Mouse (Mus musculus): ENCODE data around the gene Ap3m1.
"Not testable (repeated sequence)": the region's sequence is repeated elsewhere in the genome, so short reads cannot be mapped to it uniquely, and the experiment has no call there.

The Ap3m1 gene

DNA sequence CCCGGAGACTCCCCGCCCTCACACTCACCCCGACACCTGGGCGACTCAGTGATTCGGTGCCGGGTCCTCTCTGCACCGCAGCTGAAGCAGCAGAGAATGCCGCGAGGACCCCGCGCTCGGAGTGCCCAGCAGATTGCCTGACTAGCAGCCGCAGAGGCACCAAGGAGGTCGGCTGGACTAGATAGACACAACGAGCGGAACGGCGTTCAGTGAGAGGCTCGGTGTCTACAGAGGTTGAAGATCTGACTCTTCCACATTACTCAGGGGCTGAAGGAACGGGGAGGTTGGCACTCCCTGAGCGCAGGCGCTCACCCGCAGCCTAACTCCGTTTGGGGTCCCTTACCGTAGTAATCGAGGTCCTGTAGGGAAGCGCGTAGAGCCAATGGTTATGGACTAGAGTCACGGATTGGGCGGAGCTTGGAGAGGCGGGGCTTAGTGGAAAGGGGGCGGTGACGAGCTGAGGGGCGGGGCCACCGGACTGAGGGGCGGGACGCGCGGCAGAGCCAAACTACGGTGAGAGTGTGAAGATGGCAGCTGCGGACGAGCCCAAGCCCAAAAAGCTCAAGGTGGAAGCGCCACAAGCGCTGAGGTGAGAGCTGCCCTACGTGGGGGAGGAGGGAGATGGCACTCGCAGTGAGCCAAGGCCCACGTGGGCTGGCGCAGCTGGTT lies at the start of gene Ap3m1, which contains the start of gene Adk:
Ap3m1 (minus strand) TSS at position 397 of the 669 bp plus-strand sequence.
Adk (plus strand) TSS at position 463 of the 669 bp plus-strand sequence.
- peak; percentile 96 for DNase-seq (ENCODE audit: low read depth, low spot score)

DNA sequence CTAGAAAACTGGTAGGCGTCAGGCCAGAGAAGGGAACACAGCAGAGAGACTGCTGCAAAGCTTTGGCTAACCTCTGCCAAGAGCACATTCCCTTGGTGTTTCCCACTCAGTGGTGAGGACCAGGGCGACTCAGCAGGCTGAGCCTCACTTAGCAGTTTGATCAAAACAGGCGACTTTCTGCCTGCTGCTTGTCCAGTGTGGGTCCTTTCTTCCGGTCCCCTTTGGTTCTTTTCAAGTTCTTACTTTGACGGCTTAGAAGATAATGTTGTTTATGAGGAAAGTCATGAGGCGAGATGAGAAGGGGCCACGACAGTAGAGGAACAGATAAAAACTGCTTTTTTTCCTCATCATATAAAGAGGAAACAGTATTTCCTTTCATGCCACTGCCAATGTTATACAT lies 49.3 kb upstream of the Ap3m1 start:
- DNase-seq (ENCODE audit: low read depth, low spot score) = no peak

DNA sequence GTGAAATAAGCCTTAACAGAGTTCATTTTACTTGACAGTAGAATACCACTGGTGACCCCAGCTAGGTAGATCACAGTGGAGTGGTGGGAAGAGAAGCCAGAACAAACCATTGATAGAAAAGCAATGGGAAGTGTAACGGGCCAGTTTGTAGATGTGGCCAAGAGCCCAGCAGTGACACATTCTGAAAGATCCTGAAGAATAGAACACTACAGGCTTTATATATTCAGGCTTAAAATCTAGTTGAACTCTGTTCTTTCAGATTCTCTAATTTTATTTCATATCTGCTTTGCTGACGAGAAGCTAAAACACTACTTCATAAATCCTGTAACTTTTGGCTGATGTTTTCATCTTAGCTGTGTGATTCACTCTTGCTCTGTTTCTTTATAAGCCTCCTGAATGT lies 48.6 kb upstream of the Ap3m1 start:
- no peak for DNase-seq (ENCODE audit: low read depth, low spot score)

DNA sequence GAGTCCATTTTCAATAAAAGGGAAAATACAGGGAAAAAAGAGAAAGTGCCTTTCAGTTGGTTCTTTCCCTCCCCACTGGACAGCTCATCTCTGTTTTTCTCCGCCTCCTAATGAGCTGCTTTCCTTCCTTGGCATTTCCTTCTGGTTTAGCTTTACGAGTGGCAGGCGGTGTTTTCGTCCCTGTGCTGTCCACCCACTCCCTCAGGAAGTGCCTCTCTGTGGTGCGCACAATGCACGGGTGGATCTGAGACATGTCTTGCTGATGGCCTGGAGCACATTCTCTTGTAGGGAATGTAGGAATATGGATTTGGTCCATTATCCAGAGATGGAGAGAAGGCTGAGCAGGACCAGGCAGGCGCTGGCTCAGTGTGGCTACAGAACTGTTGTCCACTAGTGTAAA lies 47.1 kb upstream of the Ap3m1 start:
- no peak for DNase-seq (ENCODE audit: low read depth, low spot score)

DNA sequence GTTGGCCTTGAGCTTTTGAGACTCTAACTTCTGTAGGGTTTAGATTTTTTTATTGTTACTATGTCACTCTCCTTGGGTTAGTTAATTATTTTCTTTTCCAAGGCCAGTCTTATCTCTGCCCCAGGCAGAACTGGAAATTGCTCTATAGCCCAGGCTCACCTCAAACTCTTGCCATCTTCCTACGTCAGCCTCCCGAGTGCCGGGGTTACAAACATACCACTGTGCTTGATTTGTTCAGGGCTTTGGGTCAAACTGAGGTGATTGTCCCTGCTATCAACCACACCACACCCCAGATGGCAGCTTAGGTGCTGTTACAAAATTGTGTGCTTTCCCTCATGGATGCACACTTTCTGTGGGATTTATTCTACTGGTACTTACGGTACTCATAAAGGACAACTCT lies 44.4 kb upstream of the Ap3m1 start:
- DNase-seq (ENCODE audit: low read depth, low spot score) = no peak

DNA sequence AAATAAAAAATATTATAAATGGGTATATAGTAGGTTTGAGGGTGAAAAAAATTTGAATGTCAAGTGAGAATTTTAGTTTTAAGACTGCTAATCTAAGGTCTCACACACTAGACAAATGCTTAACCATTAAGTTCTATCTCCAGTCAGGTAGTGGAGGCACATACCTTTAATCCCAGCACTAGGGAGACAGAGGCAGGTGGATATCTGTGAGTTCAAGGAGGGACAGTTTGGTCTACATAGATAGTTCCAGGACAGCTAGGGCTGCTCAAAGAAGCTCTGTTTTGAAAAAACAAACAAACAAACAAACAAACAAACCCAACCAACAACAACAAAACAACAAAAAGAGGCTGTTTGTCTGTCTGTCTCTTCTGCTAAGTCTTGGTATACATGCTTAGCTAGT lies 44.0 kb upstream of the Ap3m1 start:
- DNase-seq (ENCODE audit: low read depth, low spot score) = no peak

DNA sequence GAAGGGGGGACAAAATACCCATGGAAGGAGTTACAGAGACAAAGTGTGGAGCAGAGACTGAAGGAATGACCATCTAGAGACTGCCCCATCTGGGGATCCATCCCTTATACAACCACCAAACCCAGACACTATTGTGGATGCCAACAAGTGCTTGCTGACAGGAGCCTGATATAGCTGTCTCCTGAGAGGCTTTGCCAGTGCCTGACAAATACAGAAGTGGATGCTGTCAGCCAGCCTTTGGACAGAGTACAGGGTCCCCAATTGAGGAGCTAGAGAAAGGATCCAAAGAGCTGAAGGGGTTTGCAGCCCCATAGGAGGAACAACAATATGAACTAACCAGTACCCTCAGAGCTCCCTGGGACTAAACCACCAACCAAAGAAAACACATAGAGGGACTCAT lies 41.9 kb upstream of the Ap3m1 start:
- not testable (repeated sequence) for DNase-seq (ENCODE audit: low read depth, low spot score)

DNA sequence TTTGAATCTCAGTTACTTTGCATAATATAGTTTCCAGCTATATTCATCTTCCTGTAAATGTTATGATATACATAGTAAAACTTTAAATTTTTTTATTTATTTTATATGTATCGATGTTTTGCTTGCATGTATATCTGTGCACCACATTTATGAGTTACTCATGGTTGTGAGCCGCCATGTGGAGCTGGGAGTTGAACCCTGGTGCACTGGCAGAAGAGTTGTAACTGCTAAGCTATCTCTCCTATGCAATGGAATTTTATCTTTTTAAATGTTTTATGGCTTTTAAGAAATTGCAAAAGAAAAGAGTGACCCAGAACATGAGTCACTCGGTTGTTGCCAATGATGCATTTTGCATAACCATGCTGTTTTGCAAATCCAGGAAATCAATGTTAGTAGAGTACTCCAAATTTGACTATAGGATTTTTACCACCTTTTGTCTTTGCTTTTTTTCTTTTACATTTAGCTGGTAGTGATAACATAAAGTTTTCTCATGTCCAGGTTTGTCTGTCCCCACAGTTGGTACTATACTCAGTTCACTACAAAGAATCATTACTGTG lies 38.7 kb upstream of the Ap3m1 start:
- no peak for DNase-seq (ENCODE audit: low read depth, low spot score)

DNA sequence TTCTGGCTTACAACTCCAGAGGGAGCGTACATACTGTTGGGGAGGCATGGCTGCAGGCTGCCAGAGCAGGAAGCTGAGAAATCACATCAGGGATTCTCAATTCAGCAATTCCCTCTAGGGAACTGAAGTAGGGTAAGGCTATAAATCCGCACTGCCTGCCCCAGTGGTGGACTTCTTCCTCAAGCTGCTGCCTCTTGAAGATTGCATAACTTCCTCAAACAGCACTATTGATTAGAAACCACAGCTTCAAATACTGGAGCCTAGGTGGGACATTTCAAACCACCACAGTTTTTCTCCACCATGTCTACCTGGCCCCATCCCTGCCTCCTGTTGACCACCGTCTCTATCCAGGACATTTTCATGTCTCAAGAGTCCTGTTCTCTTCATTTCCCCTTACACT lies 38.1 kb upstream of the Ap3m1 start:
- DNase-seq (ENCODE audit: low read depth, low spot score) = no peak

DNA sequence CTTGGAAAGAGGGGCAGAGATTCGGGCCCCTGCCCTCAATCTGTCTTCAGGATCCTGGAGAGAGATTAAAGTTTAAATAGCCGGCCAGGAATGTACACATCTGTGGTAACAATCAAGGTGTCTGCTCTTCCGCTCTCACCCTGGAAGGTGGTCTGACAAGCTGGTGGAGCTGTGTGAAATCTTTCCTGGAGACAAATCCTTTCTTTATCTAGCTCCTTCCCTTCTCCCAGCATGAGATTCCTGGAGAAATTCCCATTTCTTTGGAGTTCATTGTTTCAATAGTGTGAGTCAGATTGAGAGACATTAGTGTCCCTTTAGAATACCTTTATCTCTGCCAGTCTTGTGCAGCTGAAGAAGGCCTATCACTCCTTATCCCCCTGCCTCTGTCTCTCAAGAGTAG lies 36.4 kb upstream of the Ap3m1 start:
- peak; percentile 83 for DNase-seq (ENCODE audit: low read depth, low spot score)

DNA sequence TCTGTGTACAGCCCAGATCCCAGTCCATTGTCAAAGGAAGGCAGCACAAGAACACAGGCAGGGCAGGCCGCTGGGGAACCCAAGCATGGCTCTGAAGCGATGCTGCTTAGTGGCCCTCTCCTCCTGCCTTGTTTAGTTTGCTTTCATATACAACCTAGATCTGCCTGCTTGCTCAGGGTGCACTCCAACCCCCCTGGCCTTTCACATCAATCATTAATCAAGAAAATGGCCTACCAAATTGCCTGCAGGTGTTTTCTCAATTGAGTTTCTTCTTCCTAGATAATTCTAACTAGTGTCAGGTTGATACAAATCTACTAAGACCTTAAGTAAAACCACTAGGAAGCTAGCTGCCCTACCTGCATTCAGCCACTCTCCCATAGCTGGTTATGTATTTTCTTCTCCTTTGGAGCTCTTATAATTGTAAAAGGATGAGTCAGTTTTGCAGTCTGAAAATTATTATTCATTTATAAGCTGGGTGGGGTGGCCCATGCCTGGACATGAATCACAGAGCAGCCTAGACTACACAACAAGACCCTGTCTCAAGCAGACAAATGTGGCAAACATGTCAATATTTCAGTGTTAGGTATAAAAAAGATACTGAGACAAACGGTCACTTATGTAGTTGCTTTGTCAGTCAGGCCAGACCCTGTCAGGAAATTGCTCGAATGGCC lies 35.2 kb upstream of the Ap3m1 start:
- DNase-seq (ENCODE audit: low read depth, low spot score) = no peak

DNA sequence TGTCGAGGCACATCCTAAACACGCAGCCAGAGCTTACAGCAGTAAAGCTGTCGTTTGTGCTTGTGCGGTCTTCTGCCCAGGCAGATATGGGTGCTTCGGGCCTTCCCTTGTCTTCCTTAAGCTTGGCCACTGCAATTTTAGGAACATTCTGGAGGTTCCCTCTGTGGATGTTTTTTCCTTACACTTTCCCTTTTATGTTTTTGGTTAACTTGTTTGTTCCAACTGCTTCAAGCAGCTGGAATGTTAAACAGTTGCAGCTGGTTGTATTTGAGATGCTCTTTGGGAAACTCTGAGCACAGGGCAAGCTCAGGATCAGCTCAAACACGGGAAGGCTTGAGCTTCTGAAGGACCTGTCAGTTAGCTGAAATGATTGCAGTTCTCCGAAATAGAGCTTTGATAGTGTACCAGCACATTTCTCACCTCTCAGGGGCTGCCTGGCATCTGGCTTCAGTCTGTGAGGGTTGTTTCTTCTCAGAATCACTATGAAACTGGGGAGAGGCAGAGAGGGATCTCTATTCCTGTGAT lies 34.6 kb upstream of the Ap3m1 start:
- DNase-seq (ENCODE audit: low read depth, low spot score) = no peak

DNA sequence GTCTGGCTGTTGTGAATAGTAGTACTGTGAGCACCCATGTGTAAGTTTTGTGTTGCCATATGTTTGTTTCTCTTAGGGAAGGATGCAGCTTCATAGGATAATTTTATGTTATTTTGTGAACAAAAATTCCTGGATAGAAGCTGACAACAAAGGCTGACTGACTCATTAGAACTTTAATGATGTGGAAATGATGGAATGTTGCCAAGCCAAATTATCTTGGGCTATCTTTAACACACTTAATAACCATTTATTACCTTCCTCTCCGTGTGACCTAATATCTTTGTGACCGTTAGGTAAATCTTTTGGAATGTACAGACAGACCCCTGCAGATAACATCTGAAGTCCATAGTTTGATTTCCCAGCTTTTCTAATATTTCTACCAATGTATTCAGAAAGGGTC lies 33.8 kb upstream of the Ap3m1 start:
- DNase-seq (ENCODE audit: low read depth, low spot score) = no peak

DNA sequence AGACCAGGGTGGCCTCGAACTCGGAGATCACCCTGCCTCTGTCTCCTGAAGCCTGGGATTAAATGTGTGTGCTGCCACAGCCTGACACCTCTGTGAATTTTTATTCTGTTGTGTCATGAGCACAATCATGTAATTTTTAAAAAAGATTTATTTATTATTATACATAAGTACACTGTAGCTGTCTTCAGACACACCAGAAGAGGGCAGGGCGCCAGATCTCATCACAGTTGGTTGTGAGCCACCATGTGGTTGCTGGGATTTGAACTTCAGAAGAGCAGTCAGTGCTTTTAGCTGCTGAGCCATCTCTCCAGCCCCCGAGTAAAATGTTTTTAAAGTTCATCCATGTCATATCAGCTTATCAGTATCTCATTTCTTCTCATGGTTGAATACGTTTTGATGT lies 33.4 kb upstream of the Ap3m1 start:
- DNase-seq (ENCODE audit: low read depth, low spot score) = no peak

DNA sequence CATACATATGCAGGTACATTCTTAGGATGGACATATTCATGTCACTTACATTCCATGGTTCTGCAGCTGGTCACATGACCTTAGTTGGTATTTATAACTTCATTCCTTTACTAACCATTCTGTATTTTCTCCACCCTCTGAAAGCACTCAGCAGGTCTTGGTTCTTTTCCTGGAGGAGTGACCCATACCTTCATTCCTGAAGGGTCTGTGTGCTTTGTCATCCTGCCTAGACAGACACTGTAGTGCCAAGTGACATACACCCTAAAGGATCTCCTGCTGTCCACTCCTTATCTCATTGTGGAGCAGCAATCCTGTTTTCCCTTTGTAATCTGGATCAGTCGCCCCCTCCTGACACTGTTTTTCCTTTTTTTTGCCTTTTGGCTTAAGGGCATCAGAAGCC lies 30.5 kb upstream of the Ap3m1 start:
- no peak for DNase-seq (ENCODE audit: low read depth, low spot score)

DNA sequence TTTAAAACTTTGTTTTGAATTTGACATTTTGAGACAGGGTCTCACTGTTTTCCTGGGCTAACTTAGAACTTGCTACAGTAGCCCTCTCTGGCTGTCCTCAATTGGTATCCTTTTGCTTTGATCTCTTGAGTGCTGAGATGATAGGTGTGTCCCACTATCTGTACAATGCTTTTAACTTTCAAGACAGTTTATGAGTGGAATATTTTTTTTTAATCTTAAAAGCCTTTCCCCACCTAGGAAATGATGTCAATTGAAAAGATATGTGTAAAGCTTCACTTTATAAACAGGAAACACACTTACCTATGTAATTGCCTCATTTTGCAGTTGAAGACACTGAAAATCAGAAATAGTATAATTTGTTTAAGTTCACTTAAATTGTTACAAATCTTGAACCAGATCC lies 26.2 kb upstream of the Ap3m1 start:
- DNase-seq (ENCODE audit: low read depth, low spot score) = no peak

DNA sequence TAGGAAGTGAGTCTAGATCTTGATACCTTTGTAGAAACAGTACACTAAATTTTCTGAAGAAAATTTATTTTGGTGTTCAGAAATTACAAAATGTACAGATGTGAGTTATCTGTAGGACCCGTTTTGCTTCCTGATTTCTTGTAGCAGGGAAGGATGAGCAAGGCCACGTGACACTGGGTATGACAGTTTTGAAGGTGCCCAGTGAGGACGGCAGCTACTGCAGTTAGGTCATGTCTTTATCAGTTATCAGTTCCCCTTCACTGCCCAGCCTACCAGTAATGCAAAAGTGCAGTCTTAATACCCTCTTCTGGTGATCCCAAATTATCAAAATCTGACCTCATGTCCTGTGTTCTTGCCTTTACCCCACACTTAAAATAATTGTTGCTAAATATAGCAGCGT lies 25.6 kb upstream of the Ap3m1 start:
- no peak for DNase-seq (ENCODE audit: low read depth, low spot score)

DNA sequence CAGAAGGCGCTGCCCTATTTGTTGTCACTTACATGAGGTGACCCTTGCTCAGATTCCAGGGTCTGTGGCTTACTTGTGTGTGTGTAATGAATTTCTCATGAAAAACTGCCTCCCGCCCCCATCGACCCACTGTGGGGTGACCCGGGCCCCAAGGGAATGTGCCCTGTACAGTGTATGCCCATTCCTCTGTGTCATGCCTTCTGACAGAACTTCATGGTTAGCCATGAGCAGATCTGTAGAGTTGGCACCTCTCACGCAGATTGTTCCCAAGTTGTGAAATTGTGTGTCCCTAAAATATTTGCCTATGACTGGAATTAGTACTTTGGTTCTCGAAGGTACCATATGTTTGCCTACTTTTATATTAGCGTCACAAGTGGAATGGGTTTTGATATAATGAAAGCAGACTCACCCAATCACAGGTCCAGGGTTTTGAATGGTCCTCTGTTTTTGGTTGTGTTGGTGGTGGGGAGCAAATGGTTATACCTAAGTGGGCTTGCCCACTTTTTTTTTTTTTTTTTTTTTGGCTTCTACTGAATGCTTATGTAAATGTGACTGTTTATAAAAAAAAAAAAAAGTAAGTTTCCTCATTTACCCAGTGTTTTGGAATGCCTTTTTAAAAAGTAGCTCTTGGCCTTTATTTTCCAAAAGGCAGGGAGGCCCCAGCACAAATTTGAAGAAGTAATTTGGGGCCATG lies 24.3 kb upstream of the Ap3m1 start:
- DNase-seq (ENCODE audit: low read depth, low spot score) = no peak

DNA sequence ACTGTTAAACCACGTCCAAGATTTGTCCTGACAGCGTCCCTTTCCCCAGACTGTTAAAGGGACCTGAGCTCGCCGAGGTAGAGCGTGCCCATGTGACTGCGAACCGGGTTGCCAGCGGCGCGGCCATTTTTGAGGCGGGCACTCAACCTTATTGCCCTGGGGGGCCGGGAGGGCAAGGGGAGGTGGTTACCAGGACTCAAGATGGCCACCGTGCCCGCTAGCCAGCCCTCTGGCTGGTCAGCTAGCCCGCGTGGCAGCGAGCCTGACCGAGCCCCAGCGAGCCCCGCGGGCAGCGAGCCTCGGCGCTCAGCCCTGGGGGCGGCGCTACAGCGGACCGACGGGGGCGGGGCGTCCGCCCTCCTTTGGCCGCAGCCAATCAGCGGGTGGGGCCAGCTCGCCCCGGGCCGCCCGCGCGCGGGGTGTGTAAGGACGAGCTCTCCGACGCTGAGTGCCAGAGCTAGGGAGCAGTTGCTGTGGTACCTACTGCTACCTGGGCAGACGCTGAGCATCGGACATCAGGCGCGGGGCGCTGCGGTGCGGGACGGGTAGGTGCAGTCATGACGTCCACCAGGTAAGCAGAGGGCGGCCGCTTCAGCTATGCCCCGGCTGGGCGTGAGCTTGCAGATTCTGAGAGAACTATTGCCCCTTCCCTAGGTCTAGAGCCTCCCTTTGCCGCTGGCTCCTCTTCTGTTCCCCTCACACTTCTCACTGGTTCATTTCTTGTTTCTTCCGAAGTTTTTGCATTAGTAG lies 23.6 kb upstream of the Ap3m1 start:
- DNase-seq (ENCODE audit: low read depth, low spot score) = peak; percentile 79

DNA sequence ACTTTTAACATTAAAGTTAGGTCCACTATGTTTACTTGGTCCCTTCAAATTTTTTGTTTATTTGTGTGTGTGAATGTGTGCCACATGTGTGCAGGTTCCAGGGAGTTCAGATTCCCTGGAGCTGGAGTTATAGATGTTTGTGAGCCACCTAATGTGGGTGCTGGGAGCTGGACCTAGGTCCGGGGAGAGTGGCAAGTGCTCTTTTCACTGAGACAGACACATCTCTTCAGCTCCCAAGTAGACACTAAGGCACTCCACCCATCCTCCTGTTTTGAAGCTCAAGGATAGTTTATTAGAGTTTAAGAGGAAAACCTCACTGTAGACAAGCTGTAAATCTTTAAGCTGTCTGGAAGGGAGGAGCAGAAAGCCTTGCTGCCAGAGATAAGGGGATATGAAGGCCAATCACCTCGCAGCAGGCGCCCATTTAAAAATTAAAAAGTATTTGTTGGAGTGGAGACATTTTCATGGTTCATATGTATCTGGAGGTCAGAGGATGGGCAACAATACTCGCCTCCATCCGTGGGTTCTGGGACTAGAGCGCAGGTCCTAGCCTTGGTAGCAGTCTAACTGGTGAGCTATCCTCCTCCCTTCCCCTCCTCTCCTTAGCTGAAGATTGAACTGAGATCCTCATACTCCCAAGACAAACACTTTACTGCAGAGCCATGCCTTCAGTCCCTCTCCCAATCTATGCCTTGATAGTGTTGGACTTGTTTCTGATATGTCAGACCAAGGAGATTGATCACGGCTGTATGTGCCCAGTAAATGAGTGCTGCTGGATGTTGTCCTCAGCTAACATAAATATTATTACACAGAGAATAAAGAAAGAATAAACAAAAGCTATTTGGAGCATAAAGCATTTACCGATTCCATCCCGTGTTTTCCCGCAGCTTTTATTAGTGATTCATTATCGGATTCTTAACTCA lies 22.4 kb upstream of the Ap3m1 start:
- no peak for DNase-seq (ENCODE audit: low read depth, low spot score)

DNA sequence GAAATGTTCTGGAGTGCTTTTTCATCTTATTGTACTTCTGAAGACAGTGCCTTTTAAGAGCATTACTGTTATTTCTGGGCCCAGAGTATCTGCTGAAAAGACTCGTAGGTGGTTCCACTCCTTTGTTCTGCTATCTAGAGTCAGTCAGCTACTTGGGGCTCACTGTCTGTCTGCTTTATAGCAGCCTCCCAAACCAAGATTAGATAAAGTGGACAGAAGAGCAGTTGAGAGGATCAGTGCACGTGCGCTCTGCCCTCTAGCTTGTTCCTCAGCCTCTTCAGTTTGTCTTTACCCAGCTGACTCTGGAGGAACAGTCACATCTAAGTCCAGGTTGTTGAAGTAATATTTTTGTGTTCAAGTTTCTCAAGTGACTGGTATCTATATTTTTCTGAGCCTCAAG lies 21.7 kb upstream of the Ap3m1 start:
- no peak for DNase-seq (ENCODE audit: low read depth, low spot score)

Data from ES-CJ7 (cell line).